Mouse (Mus musculus) hindbrain, embryonic 11.5 days (tissue): Measurements from ENCODE around the gene Stk17b. TPM values are rescaled to one million over a fixed set of nuclear protein-coding genes. Genes with fewer than 3 reads are reported as not detected.
"Not testable (repeated sequence)": the region's sequence is repeated elsewhere in the genome, so short reads cannot be mapped to it uniquely, and the experiment has no call there.

Experiments
- ATAC-seq: fragments of 200-750 bp; cut with Nextera tagmentation; 2 replicates; pipeline ENCODE4 v1.8.0; 2017; ENCODE audit warnings: mild to moderate bottlenecking, moderate TSS enrichment, moderate library complexity; ENCODE audit not compliant: low FRiP score
- DNase-seq: peaks from one replicate; pipeline ENCODE4 v3.0.0-alpha.2; 2015; ENCODE audit warnings: low spot score
- H3K27ac ChIP-seq: fragments of 300-500 bp; sonication (generic); 2 replicates; pipeline ENCODE4 v1.5.1; 2014; ENCODE audit warnings: mild to moderate bottlenecking, low read depth, low read length
- H3K27me3 ChIP-seq: fragments of 300-500 bp; sonication (generic); 2 replicates; pipeline ENCODE4 v1.6.1; 2014; ENCODE audit warnings: mild to moderate bottlenecking, low read length, moderate library complexity, mixed read lengths; ENCODE audit not compliant: control insufficient read depth, insufficient read depth
- H3K36me3 ChIP-seq: fragments of 300-500 bp; sonication (generic); 2 replicates; pipeline ENCODE4 v1.6.1; 2014; ENCODE audit warnings: mild to moderate bottlenecking, low read length, moderate library complexity, mixed read lengths; ENCODE audit not compliant: control insufficient read depth, insufficient read depth
- H3K4me1 ChIP-seq: fragments of 300-500 bp; sonication (generic); replicated peaks from 2 replicates; pipeline ENCODE4 v1.6.1; 2014; ENCODE audit warnings: low read length, mixed read lengths; ENCODE audit not compliant: control insufficient read depth, insufficient read depth
- H3K4me2 ChIP-seq: fragments of 300-500 bp; sonication (generic); replicated peaks from 2 replicates; pipeline ENCODE4 v1.6.1; 2014; ENCODE audit warnings: mild to moderate bottlenecking, low read depth, low read length
- H3K4me3 ChIP-seq: fragments of 300-500 bp; sonication (generic); 2 replicates; pipeline ENCODE4 v1.5.1; 2014; ENCODE audit warnings: low read depth, low read length
- H3K9ac ChIP-seq: fragments of 300-500 bp; sonication (generic); 2 replicates; pipeline ENCODE4 v1.6.1; 2014; ENCODE audit warnings: low read depth, low read length
- H3K9me3 ChIP-seq: fragments of 300-500 bp; sonication (generic); 2 replicates; pipeline ENCODE4 v1.6.1; 2016; ENCODE audit warnings: low read length; ENCODE audit not compliant: control insufficient read depth
- WGBS: fragments of 180-500 bp; shearing (Covaris S2); extraction: QIAGEN DNeasy Blood & Tissue Kit; methylation state at CpG from one replicate; pipeline ENCODE4 v1.1.7; 2014; 5-methylcytosine and 5-hydroxymethylcytosine counted together
- polyA plus RNA-seq: library from polyadenylated mRNA; unstranded; fragments of >200 nt; fragmentation: Nextera tagmentation; extraction: Ambion mirVana; gene quantifications from 2 replicates; pipeline ENCODE4 v1.2.1, GENCODE M21; 2014

The Stk17b gene
- polyA plus RNA-seq, 1 experiment from 2014 or later, result 11.1 TPM

GRCm38 (mm10) chr1:53750697-53751096 lies 34.3 kb downstream of the Stk17b start:
- not testable (repeated sequence) for H3K27ac ChIP-seq, DNase-seq, H3K27me3 ChIP-seq, H3K4me1 ChIP-seq, ATAC-seq, H3K9ac ChIP-seq, H3K9me3 ChIP-seq, H3K36me3 ChIP-seq, H3K4me2 ChIP-seq, H3K4me3 ChIP-seq
- 85% methylated on average over 7 of the region's 7 CpGs for WGBS

- H3K36me3 ChIP-seq, H3K4me3 ChIP-seq, ATAC-seq, H3K4me1 ChIP-seq, H3K4me2 ChIP-seq, H3K27ac ChIP-seq, DNase-seq, H3K9ac ChIP-seq, H3K9me3 ChIP-seq, H3K27me3 ChIP-seq: not testable (repeated sequence)
- WGBS, result 64% methylated on average over 1 of the region's 1 CpGs
These were observed 35.1 kb downstream of the Stk17b start for GRCm38 (mm10) chr1:53749881-53750385.

GRCm38 (mm10) chr1:53748571-53748970 lies 36.5 kb downstream of the Stk17b start:
- no peaks in the 10 kb centered on the region for H3K36me3 ChIP-seq
- 21% methylated on average over 8 of the region's 11 CpGs for WGBS
- H3K27me3 ChIP-seq, result no peaks in the 10 kb centered on the region
- no peak overlapping the region for H3K9ac ChIP-seq
- ATAC-seq (no peak), DNase-seq (no peak)
- no peak overlapping the region for H3K4me3 ChIP-seq
- H3K4me1 ChIP-seq, result no peaks in the 10 kb centered on the region
- H3K9me3 ChIP-seq, result no peaks in the 10 kb centered on the region
- H3K27ac ChIP-seq, result no peak overlapping the region
- no peak overlapping the region for H3K4me2 ChIP-seq

GRCm38 (mm10) chr1:53746001-53746400 lies 39.0 kb downstream of the Stk17b start:
- H3K4me2 ChIP-seq, result no peak overlapping the region
- no peak for ATAC-seq

GRCm38 (mm10) chr1:53741742-53742458 lies 43.1 kb downstream of the Stk17b start:
- no peak for DNase-seq
- WGBS, result 91% methylated on average over 3 of the region's 3 CpGs

More at GRCm38 (mm10) chr1:53746001-53746400, 39.0 kb downstream of the Stk17b start:
- Histone ChIP-seq H3K4me3 (no peak overlapping the region), H3K4me1 (no peaks in the 10 kb centered on the region), H3K9ac (no peak overlapping the region), H3K27ac (no peak overlapping the region), H3K27me3 (no peaks in the 10 kb centered on the region), H3K9me3 (no peaks in the 10 kb centered on the region), H3K36me3 (no peaks in the 10 kb centered on the region)
- 67% methylated on average over 5 of the region's 5 CpGs for WGBS
- no peak for DNase-seq

GRCm38 (mm10) chr1:53740777-53741336 lies 44.2 kb downstream of the Stk17b start:
- no peaks in the 10 kb centered on the region for H3K9me3 ChIP-seq
- no peak overlapping the region for H3K9ac ChIP-seq
- peak; percentile 41; the same call in 1 of the 2 replicates for ATAC-seq
- no peak for DNase-seq
- H3K36me3 ChIP-seq, result no peaks in the 10 kb centered on the region
- H3K4me3 ChIP-seq, result no peak overlapping the region
- 76% methylated on average over 4 of the region's 4 CpGs for WGBS
- no peaks in the 10 kb centered on the region for H3K4me1 ChIP-seq
- H3K27me3 ChIP-seq, result no peaks in the 10 kb centered on the region
- no peak overlapping the region for H3K4me2 ChIP-seq
- H3K27ac ChIP-seq, result no peak overlapping the region

More at GRCm38 (mm10) chr1:53741742-53742458, 43.1 kb downstream of the Stk17b start:
- Histone ChIP-seq H3K4me1 (no peaks in the 10 kb centered on the region), H3K9ac (no peak overlapping the region), H3K27ac (no peak overlapping the region), H3K9me3 (no peaks in the 10 kb centered on the region), H3K27me3 (no peaks in the 10 kb centered on the region), H3K4me3 (no peak overlapping the region), H3K4me2 (no peak overlapping the region), H3K36me3 (no peaks in the 10 kb centered on the region)
- ATAC-seq, result no peak

- H3K4me2 ChIP-seq, H3K36me3 ChIP-seq, H3K9ac ChIP-seq, H3K9me3 ChIP-seq, H3K4me3 ChIP-seq, H3K4me1 ChIP-seq, H3K27ac ChIP-seq, H3K27me3 ChIP-seq: not testable (repeated sequence)
- ATAC-seq (peak; percentile 86), DNase-seq (peak; percentile 3)
- WGBS, result 51% methylated on average over 3 of the region's 4 CpGs
These were observed 44.8 kb downstream of the Stk17b start for GRCm38 (mm10) chr1:53740077-53740776.

- Histone ChIP-seq H3K36me3 (no peaks in the 10 kb centered on the region), H3K4me3 (no peak overlapping the region), H3K9ac (no peak overlapping the region), H3K4me2 (no peak overlapping the region), H3K9me3 (no peaks in the 10 kb centered on the region), H3K27me3 (no peaks in the 10 kb centered on the region), H3K27ac (no peak overlapping the region), H3K4me1 (no peaks in the 10 kb centered on the region)
- 96% methylated on average over 3 of the region's 3 CpGs for WGBS
- no peak for DNase-seq
- no peak for ATAC-seq
These were observed 48.4 kb downstream of the Stk17b start for GRCm38 (mm10) chr1:53736583-53736982.
